Mouse (Mus musculus) mouse embryonic stem cell (cell line): ENCODE data around the gene Parm1.

Experiments used
- in situ Hi-C, 2 experiments: fragments of 300-500 bp; cut with MboI; formaldehyde crosslinking; loops; 1 replicate in 1 of 2; 3 replicates in 1 of 2; pipeline ENCODE4 v1.14.3; 2019 to 2020; ENCODE audit warnings: low sequenced_read_pairs in 2 of 2, low pct_unique_long_range_greater_than_20kb in 1 of 2, mixed read lengths in 1 of 2; ENCODE audit not compliant: unreplicated experiment in 1 of 2

Parm1 gene

GRCm38 (mm10) chr5:91564054-91564453 is 46.6 kb downstream of the Parm1 start:
- in situ Hi-C loops = no loop called here

DNA sequence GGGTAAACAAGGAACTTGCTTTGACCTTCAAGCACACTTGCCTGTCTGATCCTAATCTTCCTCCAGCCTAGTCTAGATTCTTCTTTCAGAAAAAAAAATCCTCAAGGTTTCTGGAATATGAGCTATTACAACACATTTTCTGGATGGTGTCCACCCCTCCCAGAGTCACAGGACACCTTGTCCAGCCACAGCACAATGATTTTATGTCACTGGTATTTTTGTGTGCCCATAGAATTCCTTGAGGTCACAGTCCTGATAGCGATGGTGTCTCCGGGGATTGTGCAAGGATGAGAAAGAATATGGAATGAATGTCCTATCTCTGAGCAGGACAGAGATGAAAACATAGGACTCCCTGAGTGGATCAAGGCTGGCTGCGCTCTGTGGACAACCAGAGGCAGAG is 48.0 kb downstream of the Parm1 start:
- in situ Hi-C loops = no loop called here

DNA sequence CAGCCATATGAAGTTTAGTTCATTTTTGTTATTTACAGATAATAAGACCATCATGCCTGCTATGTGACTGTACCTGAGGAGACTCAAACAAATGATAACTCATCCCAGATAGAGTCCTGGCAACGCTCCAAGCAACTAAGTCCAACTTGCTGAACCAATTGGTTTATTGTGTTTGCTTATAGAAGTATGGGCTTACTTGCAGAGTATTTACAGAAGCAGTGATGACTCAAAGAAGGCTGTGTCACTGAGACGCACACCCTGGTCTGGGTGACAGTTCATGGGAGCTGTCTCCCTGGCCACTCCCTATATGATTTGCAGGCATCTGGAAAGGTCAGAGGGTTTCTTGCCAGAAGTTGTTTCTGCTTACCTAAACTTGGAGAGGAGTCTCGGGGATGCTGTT is 49.2 kb downstream of the Parm1 start:
- in situ Hi-C loops = no loop called here

DNA sequence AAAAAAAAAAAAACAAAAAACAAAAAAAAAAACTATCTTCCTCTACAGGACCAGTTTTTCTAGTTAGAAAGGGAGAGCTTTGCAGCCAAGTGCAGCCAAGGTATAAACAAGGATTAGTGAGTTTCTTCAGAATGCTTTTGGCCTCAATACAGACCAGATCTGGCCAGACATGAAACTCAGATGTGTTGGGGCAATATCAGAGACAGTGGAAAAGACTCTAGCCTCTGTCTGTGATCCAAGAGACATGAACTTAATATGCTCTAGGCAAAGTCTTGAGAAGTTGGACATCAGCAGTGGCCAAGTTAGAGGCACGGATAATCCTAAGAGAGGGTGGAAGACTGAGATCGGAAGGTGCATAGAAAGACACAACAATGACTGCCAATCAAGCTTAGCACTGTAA is 56.8 kb downstream of the Parm1 start:
- in situ Hi-C loops = no loop called here

GRCm38 (mm10) chr5:91578924-91579323 is 61.5 kb downstream of the Parm1 start:
- in situ Hi-C loops = no loop called here

DNA sequence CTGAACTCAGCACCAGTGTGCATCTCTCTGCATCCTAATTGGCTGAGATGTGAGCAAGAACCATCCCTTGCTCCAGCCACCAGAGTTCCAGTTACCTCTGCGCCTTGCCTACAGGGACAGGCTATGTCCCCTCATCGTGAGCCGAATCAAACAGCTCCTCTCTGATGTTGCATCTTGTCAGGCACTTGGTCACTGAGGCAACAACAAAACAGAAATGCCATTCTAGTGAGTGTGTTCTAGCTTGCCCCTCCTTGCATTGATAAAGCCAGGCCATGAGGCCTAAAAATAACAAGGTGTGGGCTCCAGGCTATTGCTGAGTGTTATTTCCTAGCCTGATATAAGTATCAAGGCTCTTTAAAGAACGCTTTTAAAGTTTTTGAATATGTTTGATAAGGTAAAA is 64.4 kb downstream of the Parm1 start:
- in situ Hi-C loops = no loop called here

- in situ Hi-C loops = no loop called here
Observed at GRCm38 (mm10) chr5:91586206-91586605, 68.8 kb downstream of the Parm1 start.

DNA sequence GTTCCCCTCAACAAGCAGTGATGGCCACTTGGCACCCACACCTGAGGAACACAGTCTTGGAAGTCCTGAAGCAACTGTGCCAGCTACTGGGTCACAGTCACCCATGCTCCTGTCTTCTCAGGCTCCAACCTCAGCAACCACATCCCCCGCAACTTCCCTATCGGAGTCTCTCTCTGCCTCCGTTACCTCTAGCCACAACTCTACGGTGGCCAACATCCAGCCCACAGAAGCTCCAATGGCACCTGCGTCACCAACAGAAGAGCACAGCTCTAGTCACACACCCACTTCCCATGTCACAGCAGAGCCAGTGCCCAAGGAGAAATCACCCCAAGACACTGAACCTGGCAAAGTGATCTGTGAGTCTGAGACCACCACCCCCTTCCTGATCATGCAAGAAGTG is 76.7 kb downstream of the Parm1 start:
- in situ Hi-C loops = no loop called here

DNA sequence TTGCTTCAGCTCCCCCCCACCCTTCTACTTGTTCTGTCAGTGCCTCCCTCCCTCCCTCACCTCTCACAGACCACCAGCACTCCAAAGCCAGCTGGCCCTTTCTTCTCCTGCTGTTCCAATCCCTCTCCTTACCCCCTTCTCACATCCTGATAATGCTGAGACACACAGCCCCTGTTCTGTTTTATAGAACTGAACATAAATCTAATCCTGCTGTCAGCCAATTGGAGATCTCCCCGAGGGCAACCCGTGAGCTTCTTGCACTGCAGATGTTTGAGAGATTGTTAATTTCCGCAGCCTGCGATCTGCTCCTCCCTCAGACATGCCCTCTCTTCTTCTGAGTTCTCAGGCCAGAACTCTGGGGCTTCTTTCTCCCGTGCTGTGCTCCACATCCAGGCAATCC is 79.8 kb downstream of the Parm1 start:
- in situ Hi-C loops = no loop called here

GRCm38 (mm10) chr5:91599801-91600200 is 82.4 kb downstream of the Parm1 start:
- in situ Hi-C loops = no loop called here

- in situ Hi-C loops = no loop called here
Observed at GRCm38 (mm10) chr5:91603347-91603746, 85.9 kb downstream of the Parm1 start.

GRCm38 (mm10) chr5:91603787-91604439 is 86.5 kb downstream of the Parm1 start:
- in situ Hi-C loops = no loop called here

DNA sequence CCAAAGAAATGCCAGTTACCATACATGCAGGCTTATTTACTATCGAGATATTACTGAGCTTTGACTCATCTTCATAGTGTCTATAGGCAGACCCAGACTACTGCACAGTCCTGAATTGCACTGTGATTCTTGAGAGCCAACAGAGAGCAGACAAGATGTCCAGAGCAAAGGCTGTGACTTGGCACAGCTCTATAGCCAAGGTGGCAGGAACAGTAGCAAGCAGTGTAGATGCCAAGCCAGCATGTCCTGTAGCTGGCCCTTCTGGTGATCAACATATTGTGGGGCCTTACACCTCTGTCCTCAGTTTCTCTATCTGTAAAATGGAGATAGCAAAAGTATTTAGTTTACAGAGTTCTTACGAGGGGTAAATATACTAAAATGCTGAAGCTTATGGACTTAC is 89.8 kb downstream of the Parm1 start:
- in situ Hi-C loops = no loop called here

- in situ Hi-C loops = no loop called here
Observed at GRCm38 (mm10) chr5:91607841-91608240, 90.4 kb downstream of the Parm1 start.

GRCm38 (mm10) chr5:91609041-91609440 is 91.6 kb downstream of the Parm1 start:
- in situ Hi-C loops = no loop called here

GRCm38 (mm10) chr5:91609511-91610300 is 92.3 kb downstream of the Parm1 start:
- in situ Hi-C loops = no loop called here

DNA sequence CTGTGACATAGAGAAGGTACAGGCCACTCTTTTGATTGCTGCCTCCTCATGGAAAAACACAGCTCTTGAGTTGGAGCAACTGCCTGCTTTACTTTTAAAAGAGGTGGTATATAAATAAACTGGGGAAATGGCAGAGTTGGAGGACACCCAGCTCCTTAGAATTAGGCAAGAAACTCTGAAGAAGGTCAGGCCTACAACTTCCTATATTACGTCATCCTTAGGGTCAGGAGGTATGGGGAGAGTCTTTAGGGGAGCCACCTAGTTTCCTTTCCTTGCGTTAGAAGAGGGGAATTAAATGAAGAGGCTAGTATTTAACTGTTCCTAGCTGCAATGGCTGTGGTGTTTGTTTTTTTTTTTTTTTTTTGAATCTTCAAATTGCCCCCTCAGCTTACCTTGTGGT is 93.1 kb downstream of the Parm1 start:
- in situ Hi-C loops = no loop called here

GRCm38 (mm10) chr5:91611589-91611988 is 94.2 kb downstream of the Parm1 start:
- in situ Hi-C loops = no loop called here

DNA sequence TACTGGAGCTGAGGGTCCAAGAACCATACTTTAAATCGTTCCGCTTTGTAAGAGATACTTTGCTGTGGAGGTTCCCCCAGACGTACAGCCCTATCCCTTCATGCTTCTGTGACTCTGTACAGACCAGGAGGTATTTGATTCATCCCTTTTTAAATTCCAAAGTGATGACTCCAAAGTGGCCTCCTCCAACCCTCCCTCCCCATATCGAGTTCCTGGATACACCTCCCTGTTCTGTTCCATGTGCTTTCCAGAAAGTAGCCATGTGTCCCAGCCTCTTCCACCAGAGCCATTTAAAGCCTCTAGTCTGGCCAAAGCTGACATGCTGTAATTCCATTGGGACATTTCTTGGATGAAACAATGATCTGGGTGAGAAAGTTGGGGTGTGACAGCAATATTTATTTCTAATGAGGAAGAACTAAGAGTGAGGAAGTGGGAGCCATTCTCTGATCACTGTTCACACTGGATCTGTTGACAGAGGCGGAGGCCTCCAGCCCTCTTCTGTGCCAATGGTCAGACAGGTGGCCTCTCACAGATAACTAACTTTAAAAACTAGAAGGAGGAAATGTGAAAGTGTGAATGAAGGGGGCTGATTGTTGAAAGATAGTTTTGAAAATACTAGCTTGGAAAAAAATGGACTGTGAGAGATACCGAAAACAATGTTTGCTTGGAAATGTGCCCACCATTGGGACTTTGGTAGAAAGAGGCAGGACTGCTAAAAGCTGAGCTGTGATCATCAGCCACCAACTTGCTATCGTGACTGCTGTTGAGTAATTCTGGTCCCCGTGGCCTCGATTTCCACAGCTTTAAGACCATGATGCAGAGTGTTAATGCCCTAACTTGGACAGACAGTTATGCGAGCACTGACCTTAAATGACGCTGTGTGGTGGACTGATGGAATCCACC is 100.2 kb downstream of the Parm1 start:
- in situ Hi-C loops = no loop called here
